Mouse (Mus musculus) intestine, embryonic 14.5 days (tissue): ENCODE measurements around the gene Hist2h2aa1. TPM values are rescaled to one million over a fixed set of nuclear protein-coding genes. Genes with fewer than 3 reads are reported as not detected.
A peak's percentile ranks its signal among the peaks of the same experiment; 100 is the strongest.
"Not testable (repeated sequence)": the region's sequence is repeated elsewhere in the genome, so short reads cannot be mapped to it uniquely, and the experiment has no call there.

ENCODE experiments used
- ATAC-seq: fragments of 200-750 bp; cut with Nextera tagmentation; replicated peaks from 2 replicates; pipeline ENCODE4 v1.8.0; 2017; ENCODE audit warnings: low read depth, moderate number of reproducible peaks, moderate TSS enrichment, moderate library complexity; ENCODE audit not compliant: low FRiP score, low TSS enrichment
- DNase-seq: peaks from one replicate; pipeline ENCODE4 v3.0.0-alpha.2; 2018; ENCODE audit warnings: low spot score
- H3K27ac ChIP-seq: fragments of 300-500 bp; sonication (generic); 2 replicates; pipeline ENCODE4 v1.5.1; 2014; ENCODE audit warnings: low read depth, mild to moderate bottlenecking, control low read depth
- H3K27me3 ChIP-seq: fragments of 300-500 bp; sonication (generic); replicated peaks from 2 replicates; pipeline ENCODE4 v1.6.1; 2014; ENCODE audit warnings: low read length, control low read depth; ENCODE audit not compliant: control insufficient read depth, insufficient read depth
- H3K36me3 ChIP-seq: fragments of 300-500 bp; sonication (generic); 2 replicates; pipeline ENCODE4 v1.6.1; 2014; ENCODE audit warnings: low read length, control low read depth; ENCODE audit not compliant: control insufficient read depth, insufficient read depth
- H3K4me1 ChIP-seq: fragments of 300-500 bp; sonication (generic); replicated peaks from 2 replicates; pipeline ENCODE4 v1.6.1; 2014; ENCODE audit warnings: low read length, control low read depth, mixed read lengths; ENCODE audit not compliant: control insufficient read depth, insufficient read depth
- H3K4me2 ChIP-seq: fragments of 300-500 bp; sonication (generic); 2 replicates; pipeline ENCODE4 v1.6.1; 2014; ENCODE audit warnings: low read length
- H3K4me3 ChIP-seq: fragments of 300-500 bp; sonication (generic); 2 replicates; pipeline ENCODE4 v1.5.1; 2014; ENCODE audit warnings: low read depth, low read length, control low read depth, mixed read lengths
- H3K9ac ChIP-seq: fragments of 300-500 bp; sonication (generic); 2 replicates; pipeline ENCODE4 v1.6.1; 2014; ENCODE audit warnings: mild to moderate bottlenecking, low read length
- H3K9me3 ChIP-seq: fragments of 300-500 bp; sonication (generic); 2 replicates; pipeline ENCODE4 v1.6.1; 2016; ENCODE audit warnings: low read length, control low read depth; ENCODE audit not compliant: control insufficient read depth
- WGBS: fragments of 180-500 bp; shearing (Covaris S2); extraction: QIAGEN DNeasy Blood & Tissue Kit; methylation state at CpG from one replicate; pipeline ENCODE4 v1.1.7; 2014; 5-methylcytosine and 5-hydroxymethylcytosine counted together
- polyA plus RNA-seq: library from polyadenylated mRNA; unstranded; fragments of >200 nt; fragmentation: Nextera tagmentation; extraction: Ambion mirVana; gene quantifications from 2 replicates; pipeline ENCODE4 v1.2.1, GENCODE M21; 2014

Hist2h2aa1 gene
- polyA plus RNA-seq, 1 experiment from 2014 or later = 16.3 TPM

DNA sequence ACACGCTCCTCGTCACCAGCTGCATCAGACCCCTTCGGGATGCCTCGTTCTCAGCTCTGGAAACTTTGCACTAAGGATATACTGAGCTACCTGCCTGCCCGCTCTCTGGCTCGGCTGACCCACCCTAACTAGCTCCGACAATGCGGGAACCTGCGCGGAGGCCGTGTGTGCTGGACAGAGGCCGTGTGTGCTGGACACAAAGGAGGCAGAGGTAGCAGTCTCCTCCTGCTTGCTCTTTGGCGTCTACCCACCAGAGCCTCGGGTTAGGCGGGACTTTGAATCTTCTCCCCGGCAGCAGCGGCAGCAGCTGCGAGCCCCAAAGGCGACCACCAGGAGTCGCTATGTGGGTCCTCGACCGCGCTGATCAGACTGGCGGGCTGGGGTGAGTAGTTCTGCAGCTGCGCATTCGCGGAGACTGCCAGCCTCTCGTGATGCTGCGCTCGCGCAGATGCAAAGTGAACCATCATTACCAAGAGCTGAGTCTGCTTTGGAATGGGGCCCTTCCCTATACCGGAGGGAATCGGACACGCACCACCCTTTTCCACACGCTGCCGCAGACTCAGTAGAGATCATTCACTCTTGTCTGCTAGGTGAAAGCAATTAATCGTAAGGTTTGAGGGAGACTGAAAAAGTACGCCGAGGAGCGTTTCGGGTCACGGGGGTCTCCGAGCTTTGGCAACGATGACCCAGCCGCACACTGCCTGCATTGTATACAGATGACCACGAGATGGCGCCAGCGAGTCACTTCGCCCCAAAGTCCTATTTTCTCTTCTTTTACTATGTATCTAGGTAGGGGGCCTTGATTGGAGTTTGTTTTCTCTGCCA, 32.7 kb downstream of the Hist2h2aa1 start:
- peak overlapping the region; percentile 45 for H3K4me3 ChIP-seq
- no peaks in the 10 kb centered on the region for H3K9me3 ChIP-seq
- peak overlapping the region; percentile 81 for H3K4me2 ChIP-seq
- H3K27ac ChIP-seq = peak overlapping the region; percentile 76
- H3K36me3 ChIP-seq = no peaks in the 10 kb centered on the region
- WGBS = under 1% methylated on average over 49 of the region's 49 CpGs
- DNase-seq = peak; percentile 98
- no peaks in the 10 kb centered on the region; the same call in 1 of the 2 replicates for H3K4me1 ChIP-seq
- H3K9ac ChIP-seq = peak overlapping the region; percentile 63
- peaks cover under 1% of the 10 kb centered on the region; the same call in 1 of the 2 replicates for H3K27me3 ChIP-seq
- peak; percentile 94 for ATAC-seq

- H3K9me3 ChIP-seq = no peaks in the 10 kb centered on the region
- no peak overlapping the region for H3K4me2 ChIP-seq
- H3K4me3 ChIP-seq = no peak overlapping the region
- H3K27me3 ChIP-seq = peaks cover 6% of the 10 kb centered on the region; the same call in 1 of the 2 replicates
- no peak overlapping the region for H3K27ac ChIP-seq
- ATAC-seq (no peak), DNase-seq (no peak)
- no peak overlapping the region for H3K9ac ChIP-seq
- 60% methylated on average over 6 of the region's 6 CpGs for WGBS
- no peaks in the 10 kb centered on the region for H3K36me3 ChIP-seq
- no peaks in the 10 kb centered on the region; the same call in 1 of the 2 replicates for H3K4me1 ChIP-seq
Measured at GRCm38 (mm10) chr3:96280660-96281059, 35.4 kb downstream of the Hist2h2aa1 start.

- H3K9me3 ChIP-seq = 0 out of 2 replicates have a peak, but pooled peaks cover 2% of the 10 kb centered on the region
- no peak overlapping the region for H3K9ac ChIP-seq
- H3K4me2 ChIP-seq = peak overlapping the region; percentile 23
- DNase-seq (no peak), ATAC-seq (no peak)
- no peak overlapping the region for H3K4me3 ChIP-seq
- no peak overlapping the region for H3K27ac ChIP-seq
- no peaks in the 10 kb centered on the region for H3K4me1 ChIP-seq
- H3K27me3 ChIP-seq = peaks cover 6% of the 10 kb centered on the region; the same call in 1 of the 2 replicates
- WGBS = 13% methylated on average over 4 of the region's 4 CpGs
- H3K36me3 ChIP-seq = no peaks in the 10 kb centered on the region
Measured at GRCm38 (mm10) chr3:96284457-96284856, 39.2 kb downstream of the Hist2h2aa1 start.

GRCm38 (mm10) chr3:96287334-96287733, 42.0 kb downstream of the Hist2h2aa1 start:
- H3K27me3 ChIP-seq, ATAC-seq: not testable (repeated sequence)

GRCm38 (mm10) chr3:96289201-96289600, 43.9 kb downstream of the Hist2h2aa1 start:
- Histone ChIP-seq H3K36me3 (no peaks in the 10 kb centered on the region), H3K4me3 (no peak overlapping the region), H3K9ac (no peak overlapping the region), H3K4me2 (no peak overlapping the region), H3K27me3 (no peaks in the 10 kb centered on the region; the same call in 1 of the 2 replicates), H3K27ac (no peak overlapping the region), H3K9me3 (0 out of 2 replicates have a peak, but pooled peaks cover 2% of the 10 kb centered on the region), H3K4me1 (no peaks in the 10 kb centered on the region)
- DNase-seq = no peak
- 53% methylated on average over 3 of the region's 3 CpGs for WGBS
- no peak for ATAC-seq

More at GRCm38 (mm10) chr3:96287334-96287733, 42.0 kb downstream of the Hist2h2aa1 start:
- 86% methylated on average over 11 of the region's 11 CpGs for WGBS
- not testable (repeated sequence) for DNase-seq, H3K4me2 ChIP-seq, H3K27ac ChIP-seq, H3K9ac ChIP-seq, H3K4me1 ChIP-seq, H3K4me3 ChIP-seq, H3K9me3 ChIP-seq, H3K36me3 ChIP-seq

GRCm38 (mm10) chr3:96290727-96291126, 45.4 kb downstream of the Hist2h2aa1 start:
- not testable (repeated sequence) for H3K27ac ChIP-seq, H3K4me1 ChIP-seq, H3K9ac ChIP-seq, H3K36me3 ChIP-seq, H3K27me3 ChIP-seq, H3K4me2 ChIP-seq, H3K9me3 ChIP-seq, ATAC-seq, H3K4me3 ChIP-seq, DNase-seq
- 92% methylated on average over 3 of the region's 3 CpGs for WGBS

- no peaks in the 10 kb centered on the region for H3K9me3 ChIP-seq
- no peak overlapping the region for H3K9ac ChIP-seq
- no peak overlapping the region for H3K27ac ChIP-seq
- no peak overlapping the region for H3K4me2 ChIP-seq
- DNase-seq (no peak), ATAC-seq (no peak)
- no peaks in the 10 kb centered on the region for H3K27me3 ChIP-seq
- no peaks in the 10 kb centered on the region for H3K36me3 ChIP-seq
- H3K4me3 ChIP-seq = no peak overlapping the region
- 64% methylated on average over 6 of the region's 6 CpGs for WGBS
- no peaks in the 10 kb centered on the region for H3K4me1 ChIP-seq
Measured at GRCm38 (mm10) chr3:96292641-96293040, 47.3 kb downstream of the Hist2h2aa1 start.

- Histone ChIP-seq H3K9ac (no peak overlapping the region), H3K4me3 (no peak overlapping the region)
- WGBS = 44% methylated on average over 5 of the region's 5 CpGs
Measured at GRCm38 (mm10) chr3:96293368-96293767, 48.1 kb downstream of the Hist2h2aa1 start.

More at GRCm38 (mm10) chr3:96293368-96293767, 48.1 kb downstream of the Hist2h2aa1 start:
- DNase-seq (no peak), ATAC-seq (no peak)
- Histone ChIP-seq H3K4me1 (no peaks in the 10 kb centered on the region), H3K27me3 (no peaks in the 10 kb centered on the region), H3K4me2 (no peak overlapping the region), H3K27ac (no peak overlapping the region), H3K9me3 (no peaks in the 10 kb centered on the region), H3K36me3 (no peaks in the 10 kb centered on the region)
